Mouse (Mus musculus): Measurements from ENCODE around the gene Pou2af1.

- TF ChIP-seq CTCF (IDR thresholded peaks at IDR 0.05; ENCODE audit: extremely low read depth, insufficient read length, insufficient replicate concordance, low read depth, low read length) (no peak), POLR2A (IDR thresholded peaks at IDR 0.05; ENCODE audit: low read depth, low read length) (no peak)
Observed at GRCm38 (mm10) chr9:51268852-51269251, 55.3 kb downstream of the Pou2af1 start.

Data from small intestine, adult 2 months (tissue).